Mouse (Mus musculus): ENCODE results near the gene Rabggta. TPM values are rescaled to one million over a fixed set of nuclear protein-coding genes. Genes with fewer than 3 reads are reported as not detected.

The Rabggta gene
- total and polyA plus RNA-seq, 3 experiments, result 12.5 to 26.3 (median 13.0) TPM

- no peak overlapping the region for H3K4me3 ChIP-seq
- no peak for TF ChIP-seq CTCF (IDR thresholded peaks at IDR 0.05)
- no peak for TF ChIP-seq EP300 (IDR thresholded peaks at IDR 0.05; ENCODE audit: insufficient read depth, low read depth, low read length)
- no peak for TF ChIP-seq POLR2A (IDR thresholded peaks at IDR 0.05; ENCODE audit: insufficient read depth, low read depth, low read length)
- no peaks in the 10 kb centered on the region for H3K79me2 ChIP-seq (replicated peaks; ENCODE audit: control insufficient read depth, insufficient read depth, low read length)
- WGBS, result 59% methylated on average over 8 of the region's 8 CpGs
- no peak overlapping the region for H3K27ac ChIP-seq
- no peaks in the 10 kb centered on the region; the same call in 1 of the 2 replicates for H3K4me1 ChIP-seq (ENCODE audit: control insufficient read depth, insufficient read depth, low read length)
- DNase-seq, result no peak
- no peak overlapping the region for H3K9ac ChIP-seq (ENCODE audit: low read depth, low read length)
- intact Hi-C loops (cut with DNase I), result loop anchor here (10.0 kb wide), 1 partner anchor 243 kb away; no protein-coding TSS in a partner anchor
- no peaks in the 10 kb centered on the region for H3K27me3 ChIP-seq (ENCODE audit: control insufficient read depth, insufficient read depth, low read length)
- H3K36me3 ChIP-seq (ENCODE audit: control insufficient read depth, insufficient read depth, low read length), result no peaks in the 10 kb centered on the region
Measured at GRCm38 (mm10) chr14:55727889-55728685, 6.0 kb upstream of the Rabggta start.

DNA sequence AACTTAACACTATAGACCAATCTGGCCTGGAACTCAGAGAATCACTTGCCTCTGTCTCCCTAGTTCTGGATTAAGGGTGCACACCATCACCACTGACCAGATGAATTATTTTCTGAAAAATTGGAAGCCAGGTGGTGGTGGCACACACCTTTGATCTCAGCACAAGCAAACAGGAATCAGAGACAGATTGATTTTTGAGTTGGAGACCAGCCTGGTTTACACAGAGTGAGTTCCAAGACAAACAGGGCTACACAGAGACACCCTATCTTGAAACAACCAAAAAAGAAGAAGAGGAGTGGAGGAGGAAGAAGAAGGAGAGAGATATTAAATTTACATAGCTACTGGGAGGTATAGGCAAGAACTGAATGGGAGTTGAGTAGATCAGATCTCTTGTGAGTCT is 4.2 kb upstream of the Rabggta start:
- intact Hi-C loops (cut with DNase I), result loop anchor here (10.0 kb wide), 1 partner anchor 241 kb away; no protein-coding TSS in a partner anchor
- H3K27ac ChIP-seq, result no peak overlapping the region
- H3K27me3 ChIP-seq (ENCODE audit: control insufficient read depth, insufficient read depth, low read length), result no peaks in the 10 kb centered on the region
- no peak overlapping the region for H3K9ac ChIP-seq (ENCODE audit: low read depth, low read length)
- TF ChIP-seq EP300 (IDR thresholded peaks at IDR 0.05; ENCODE audit: insufficient read depth, low read depth, low read length) (no peak), POLR2A (IDR thresholded peaks at IDR 0.05; ENCODE audit: insufficient read depth, low read depth, low read length) (no peak), CTCF (IDR thresholded peaks at IDR 0.05) (no peak)
- H3K4me3 ChIP-seq, result no peak overlapping the region
- no peaks in the 10 kb centered on the region for H3K36me3 ChIP-seq (ENCODE audit: control insufficient read depth, insufficient read depth, low read length)
- H3K4me1 ChIP-seq (ENCODE audit: control insufficient read depth, insufficient read depth, low read length), result no peaks in the 10 kb centered on the region; the same call in 1 of the 2 replicates
- no peaks in the 10 kb centered on the region for H3K79me2 ChIP-seq (replicated peaks; ENCODE audit: control insufficient read depth, insufficient read depth, low read length)
- no peak for DNase-seq

DNA sequence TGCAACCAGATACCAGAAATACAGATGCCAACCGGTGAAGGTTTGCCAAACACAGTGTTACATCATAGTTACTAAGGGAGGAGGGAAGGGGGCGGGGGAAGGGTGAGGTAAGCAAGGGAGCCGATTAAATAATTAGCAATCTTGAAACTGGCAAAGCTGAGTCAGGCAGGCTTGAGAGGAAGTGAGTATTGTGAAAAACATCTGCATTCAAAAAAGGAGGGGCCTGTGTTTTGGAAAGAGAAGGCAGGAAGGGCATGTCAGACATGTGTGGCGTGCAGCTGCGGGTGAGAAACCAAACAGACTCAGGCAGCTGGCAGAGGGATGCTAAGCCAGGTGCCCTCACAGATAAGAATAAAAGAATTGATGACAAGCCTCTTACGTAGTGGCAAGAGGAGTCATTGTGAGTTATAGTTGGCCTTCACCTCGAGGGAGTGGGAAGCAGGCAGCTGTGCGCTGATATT is 2.4 kb upstream of the Rabggta start:
- Histone ChIP-seq H3K4me1 (ENCODE audit: control insufficient read depth, insufficient read depth, low read length) (no peaks in the 10 kb centered on the region; the same call in 1 of the 2 replicates), H3K9ac (ENCODE audit: low read depth, low read length) (no peak overlapping the region), H3K36me3 (ENCODE audit: control insufficient read depth, insufficient read depth, low read length) (no peaks in the 10 kb centered on the region), H3K79me2 (replicated peaks; ENCODE audit: control insufficient read depth, insufficient read depth, low read length) (no peaks in the 10 kb centered on the region), H3K27me3 (ENCODE audit: control insufficient read depth, insufficient read depth, low read length) (no peaks in the 10 kb centered on the region), H3K4me3 (no peak overlapping the region), H3K27ac (peak overlapping the region; percentile 29; the same call in 1 of the 2 replicates)
- no peak for TF ChIP-seq CTCF (IDR thresholded peaks at IDR 0.05)
- TF ChIP-seq POLR2A (IDR thresholded peaks at IDR 0.05; ENCODE audit: insufficient read depth, low read depth, low read length), result 0 out of 2 replicates have a peak, but pooled peaks have one; percentile 29
- peak; percentile 39; the same call in 1 of the 2 replicates for TF ChIP-seq EP300 (IDR thresholded peaks at IDR 0.05; ENCODE audit: insufficient read depth, low read depth, low read length)
- 22% methylated on average over 8 of the region's 8 CpGs for WGBS
- intact Hi-C loops (cut with DNase I), result loop anchor here (5.0 to 10.0 kb wide), 2 partner anchors 82 to 240 kb away; partner anchors contain the start of gene Tm9sf1
- peak in 1 of 2 experiments; percentile 61 for DNase-seq

- TF ChIP-seq EP300 (IDR thresholded peaks at IDR 0.05; ENCODE audit: insufficient read depth, low read depth, low read length) (no peak), CTCF (IDR thresholded peaks at IDR 0.05) (no peak), POLR2A (IDR thresholded peaks at IDR 0.05; ENCODE audit: insufficient read depth, low read depth, low read length) (no peak)
Measured at GRCm38 (mm10) chr14:55723433-55723832, 1.4 kb upstream of the Rabggta start.

DNA sequence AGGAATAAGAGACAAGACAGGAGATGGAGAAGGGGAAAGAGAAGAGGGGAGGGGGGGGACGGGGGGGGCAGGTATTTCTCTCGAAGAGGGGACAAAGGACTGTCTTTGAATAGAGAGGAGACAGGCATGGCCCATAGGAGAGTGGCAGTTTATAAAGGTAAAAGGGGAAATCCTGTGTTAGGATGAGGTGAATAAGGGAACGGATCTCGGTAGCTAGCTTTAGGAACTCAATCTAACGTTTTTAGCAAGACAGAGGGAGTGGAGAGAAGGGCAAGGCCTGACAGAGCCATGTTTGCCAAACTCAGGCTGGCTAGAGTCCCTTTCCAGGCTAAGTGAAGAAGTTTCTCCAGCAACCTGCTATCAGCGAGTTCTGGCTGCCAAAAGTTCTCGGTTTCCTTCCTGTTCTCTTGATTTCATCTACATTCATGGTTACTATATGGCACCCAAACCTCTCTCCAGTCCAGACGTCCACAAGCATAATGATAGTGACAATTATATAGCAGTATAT is 429 bp upstream of the Rabggta start:
- Histone ChIP-seq H3K9ac (ENCODE audit: low read depth, low read length) (no peak overlapping the region), H3K4me3 (peak overlapping the region; percentile 90; the same call in 1 of the 2 replicates), H3K27me3 (ENCODE audit: control insufficient read depth, insufficient read depth, low read length) (no peaks in the 10 kb centered on the region), H3K79me2 (replicated peaks; ENCODE audit: control insufficient read depth, insufficient read depth, low read length) (no peaks in the 10 kb centered on the region), H3K4me1 (ENCODE audit: control insufficient read depth, insufficient read depth, low read length) (no peaks in the 10 kb centered on the region; the same call in 1 of the 2 replicates), H3K27ac (peak overlapping the region; percentile 84; the same call in 1 of the 2 replicates), H3K36me3 (ENCODE audit: control insufficient read depth, insufficient read depth, low read length) (no peaks in the 10 kb centered on the region)
- intact Hi-C loops (cut with DNase I), result loop anchor here (1.0 to 10.0 kb wide), 4 partner anchors 21 to 238 kb away; partner anchors contain the start of gene Tm9sf1
- WGBS, result 35% methylated on average over 8 of the region's 8 CpGs
- no peak for DNase-seq
- TF ChIP-seq POLR2A (IDR thresholded peaks at IDR 0.05; ENCODE audit: insufficient read depth, low read depth, low read length) (no peak), CTCF (IDR thresholded peaks at IDR 0.05) (no peak), EP300 (IDR thresholded peaks at IDR 0.05; ENCODE audit: insufficient read depth, low read depth, low read length) (no peak)

More at GRCm38 (mm10) chr14:55723433-55723832, 1.4 kb upstream of the Rabggta start:
- no peak for DNase-seq
- H3K4me1 ChIP-seq (ENCODE audit: control insufficient read depth, insufficient read depth, low read length), result no peaks in the 10 kb centered on the region; the same call in 1 of the 2 replicates
- no peak overlapping the region for H3K9ac ChIP-seq (ENCODE audit: low read depth, low read length)
- no peaks in the 10 kb centered on the region for H3K27me3 ChIP-seq (ENCODE audit: control insufficient read depth, insufficient read depth, low read length)
- H3K36me3 ChIP-seq (ENCODE audit: control insufficient read depth, insufficient read depth, low read length), result no peaks in the 10 kb centered on the region
- no peak overlapping the region for H3K4me3 ChIP-seq
- no peak overlapping the region for H3K27ac ChIP-seq
- WGBS, result 90% methylated on average over 7 of the region's 7 CpGs
- intact Hi-C loops (cut with DNase I), result loop anchor here (2.0 to 10.0 kb wide), 3 partner anchors 41 to 239 kb away; partner anchors contain the start of gene Tm9sf1
- no peaks in the 10 kb centered on the region for H3K79me2 ChIP-seq (replicated peaks; ENCODE audit: control insufficient read depth, insufficient read depth, low read length)
